Mouse (Mus musculus) bone marrow, adult 2 months (tissue): ENCODE results near the gene Fam71e1.

Experiments
- CTCF ChIP-seq: fragments of 200-500 bp; IDR thresholded peaks from 2 replicates; pipeline ENCODE4 v1.5.1; 2011; ENCODE audit warnings: low read length, control low read depth; ENCODE audit not compliant: control insufficient read depth, insufficient read depth
- POLR2A ChIP-seq: fragments of 200-500 bp; IDR thresholded peaks from 2 replicates; pipeline ENCODE4 v1.6.1; 2011; ENCODE audit warnings: low read depth, mild to moderate bottlenecking, control low read depth, low read length, borderline replicate concordance; ENCODE audit not compliant: control insufficient read depth

DNA sequence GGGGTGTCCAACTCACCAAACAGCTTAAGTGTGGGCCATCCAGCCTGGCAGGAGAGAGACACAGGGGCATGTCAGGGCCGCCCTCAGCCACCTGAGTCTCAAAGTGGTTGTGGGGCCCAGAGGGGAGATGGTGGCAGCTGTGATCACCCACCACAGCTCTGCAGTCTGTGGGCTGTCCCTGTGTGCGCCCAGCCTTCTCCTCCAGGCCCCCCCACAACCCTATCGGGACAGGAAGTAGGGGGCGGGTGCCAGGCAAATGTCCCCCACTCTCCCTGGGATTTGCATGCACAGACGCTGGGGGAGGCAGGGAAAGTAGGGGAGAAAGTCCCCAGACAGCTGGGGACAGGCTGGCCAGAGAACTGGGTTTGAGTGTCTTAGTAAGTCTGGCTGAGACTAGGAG is 34.8 kb downstream of the Fam71e1 start:
- peak; percentile 90; the same call in 1 of the 2 replicates for TF ChIP-seq POLR2A
- TF ChIP-seq CTCF, result no peak
